ENCODE assay signal across 9 mouse cellular contexts in the genomic region with DNA sequence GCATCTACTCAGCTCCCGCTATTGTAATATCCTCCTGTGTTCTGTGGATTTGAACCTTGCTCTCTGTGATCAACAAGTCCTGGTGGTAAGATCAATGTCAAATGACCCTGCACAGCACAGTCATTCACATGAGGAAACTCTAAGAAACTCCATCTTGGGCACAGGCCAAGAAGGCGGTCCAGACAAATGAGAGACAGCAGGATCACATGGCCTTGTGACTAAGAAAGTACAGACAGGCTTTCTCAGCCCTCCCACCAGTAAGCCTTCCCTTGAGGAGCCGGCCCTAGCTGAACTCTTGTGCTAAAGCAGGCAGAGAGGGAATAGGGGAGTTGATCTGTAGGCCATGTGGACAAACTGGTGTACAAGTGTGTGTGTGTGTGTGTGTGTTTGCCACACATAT. TPM values are rescaled to one million over a fixed set of nuclear protein-coding genes. Genes with fewer than 3 reads are reported as not detected.
DNase-seq lines count a peak whose midpoint lies in the region; ATAC-seq and TF ChIP-seq lines count a peak whose summit lies in the region.
"Had no signal": no experiment of that assay in that cellular context is flagged by ENCODE, and none has a peak within 500 bp of the region (broad histone marks: within the 10 kb centered on the region; RNA-seq: fewer than 3 reads in every experiment).

No protein-coding gene starts in this region.

- H3K4me3 ChIP-seq in liver, adult 2 months (ENCODE audit: insufficient read depth, low read depth, low read length), result no peak overlapping the region
- H3K4me3 ChIP-seq in liver, embryonic 12.5 days, result no peak overlapping the region
- H3K4me3 ChIP-seq in brown adipose tissue, adult 24 weeks (ENCODE audit: insufficient read depth, low read depth, low read length), result no peak overlapping the region

- no peak overlapping the region for H3K4me2 ChIP-seq in liver, embryonic 12.5 days

- no peak for TF ChIP-seq CTCF in liver, adult 2 months (IDR thresholded peaks at IDR 0.05; ENCODE audit: low read depth, low read length)

- peak; percentile 33 for DNase-seq in liver, adult 2 months (ENCODE audit: extremely low read depth, low read depth, low spot score)
- DNase-seq in kidney, adult 18-20 months, result peak; percentile 44
- DNase-seq in layer of hippocampus, adult 18-20 months (ENCODE audit: low spot score in 2 of 2), result no peak
- DNase-seq in thymus, postnatal 0 days (ENCODE audit: low spot score), result no peak
- DNase-seq in thymus, postnatal 36 days, result no peak

- no peaks in the 10 kb centered on the region for H3K79me2 ChIP-seq in liver, adult 2 months (ENCODE audit: control insufficient read depth, insufficient read depth, low read length)

- no peaks in the 10 kb centered on the region for H3K4me1 ChIP-seq in liver, adult 2 months (ENCODE audit: control insufficient read depth, insufficient read depth, low read length)
- H3K4me1 ChIP-seq in liver, embryonic 12.5 days, result no peaks in the 10 kb centered on the region
- H3K4me1 ChIP-seq in brown adipose tissue, adult 24 weeks (ENCODE audit: control insufficient read depth, insufficient read depth, insufficient read length, low read length), result peaks cover 27% of the 10 kb centered on the region

- no peak overlapping the region for H3K27ac ChIP-seq in liver, adult 2 months (replicated peaks; ENCODE audit: insufficient read depth, low read depth, low read length)
- H3K27ac ChIP-seq in liver, embryonic 12.5 days, result no peak overlapping the region
- H3K27ac ChIP-seq in brown adipose tissue, adult 24 weeks (replicated peaks; ENCODE audit: low read depth, low read length), result 0 out of 2 replicates have a peak overlapping the region, but pooled peaks have one; percentile 17
- H3K27ac ChIP-seq: macrophage had no signal

- no peaks in the 10 kb centered on the region for H3K27me3 ChIP-seq in liver, adult 2 months (ENCODE audit: control insufficient read depth, insufficient read depth, low read length)
- no peaks in the 10 kb centered on the region for H3K27me3 ChIP-seq in liver, embryonic 12.5 days (replicated peaks)

- no peaks in the 10 kb centered on the region for H3K36me3 ChIP-seq in liver, adult 2 months (ENCODE audit: control insufficient read depth, insufficient read depth, low read length)
- no peaks in the 10 kb centered on the region for H3K36me3 ChIP-seq in liver, embryonic 12.5 days

- no peak for ATAC-seq in liver, embryonic 12.5 days
- peak; percentile 72 for ATAC-seq in megakaryocyte progenitor cell, adult 5-6 weeks (replicated peaks; ENCODE audit: poor library complexity)

- no peaks in the 10 kb centered on the region for H3K9me3 ChIP-seq in liver, embryonic 12.5 days (replicated peaks)

- no peak for TF ChIP-seq POLR2A in liver, adult 2 months (IDR thresholded peaks at IDR 0.05; ENCODE audit: extremely low read depth, insufficient read depth, low read length)

- 73% methylated on average over 3 of the region's 3 CpGs for WGBS in liver, adult 2 months
- WGBS in liver, embryonic 12.5 days (ENCODE audit: insufficient replicate concordance), result 62% methylated on average over 3 of the region's 3 CpGs

- H3K9ac ChIP-seq in liver, adult 2 months (ENCODE audit: low read depth, low read length), result no peak overlapping the region
- no peak overlapping the region for H3K9ac ChIP-seq in liver, embryonic 12.5 days

RNA-seq across cellular contexts. Expression of gene Ptprm, which starts 49.4 kb away (rescaled TPM):
- 3.3 and 3.6 TPM in 2 replicates for total RNA-seq in liver, adult 2 months (2014; rRNA removed)
- 0.78 and 1.1 TPM in 2 replicates for polyA plus RNA-seq in liver, adult 2 months (2012; rRNA removed)
- polyA plus RNA-seq in liver, embryonic 12.5 days (2016; fragmentation: Nextera tagmentation; extraction: Ambion mirVana), result 2.5 and 2.6 TPM in 2 replicates
- 18.1 and 23.5 TPM in 2 replicates for polyA plus RNA-seq in brown adipose tissue, adult 24 weeks (2012; ENCODE audit: insufficient read depth, insufficient read length, missing spikeins)
- total RNA-seq in megakaryocyte progenitor cell, adult 5-6 weeks (2015), result 0.22 TPM in 2 replicates
- not detected in 2 replicates for total RNA-seq in megakaryocyte progenitor cell, adult 5-6 weeks (2017)
- total RNA-seq in layer of hippocampus, adult 18-20 months (2021), result 10 to 100 TPM; 21.9 to 22.7 TPM
- polyA plus RNA-seq in thymus, postnatal 0 days (2015; fragmentation: Nextera tagmentation; extraction: Ambion mirVana), result 1.4 and 1.5 TPM in 2 replicates

Comparison
In these comparisons a context has a peak if more than half of its experiments do, and no peak if none do; other contexts are left out.
1. DNase-seq: peak in liver, adult 2 months (single experiment) and kidney, adult 18-20 months (single experiment); none in layer of hippocampus, adult 18-20 months (0 of 2), thymus, postnatal 0 days (single experiment) and thymus, postnatal 36 days (0 of 2).